Mouse (Mus musculus) embryo, embryonic 11 days (tissue): ENCODE results near the gene Gna15.

Experiments
- DNase-seq: peaks from one replicate; pipeline ENCODE4 v3.0.0-alpha.2; 2015

The Gna15 gene

GRCm38 (mm10) chr10:81466066-81466465, 58.0 kb downstream of the Gna15 start:
- DNase-seq = no peak

- no peak for DNase-seq
Measured at GRCm38 (mm10) chr10:81465265-81465645, 58.8 kb downstream of the Gna15 start.

- peak; percentile 83 for DNase-seq
Measured at GRCm38 (mm10) chr10:81464405-81465264, 59.4 kb downstream of the Gna15 start.

DNA sequence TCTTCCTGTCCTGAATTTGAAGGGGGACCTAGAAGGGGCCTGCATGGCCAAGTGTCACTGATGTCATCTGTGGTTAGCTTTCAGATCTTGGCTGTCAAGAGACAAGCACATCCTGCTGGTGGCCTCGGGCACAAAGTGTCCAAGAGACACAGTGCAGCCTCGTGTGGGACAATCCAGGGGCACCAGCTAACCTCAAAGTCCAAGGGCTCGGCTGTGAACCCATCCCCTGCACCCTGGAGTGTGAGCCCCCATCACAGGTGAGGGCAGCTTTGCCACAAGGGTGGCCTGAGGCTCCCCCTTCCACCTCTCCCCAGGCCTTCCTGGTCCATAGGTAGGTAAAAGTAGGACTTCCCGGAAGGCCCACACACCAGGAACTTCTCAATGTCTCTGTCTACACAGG, 60.5 kb downstream of the Gna15 start:
- DNase-seq = no peak

GRCm38 (mm10) chr10:81462917-81463316, 61.1 kb downstream of the Gna15 start:
- no peak for DNase-seq

DNA sequence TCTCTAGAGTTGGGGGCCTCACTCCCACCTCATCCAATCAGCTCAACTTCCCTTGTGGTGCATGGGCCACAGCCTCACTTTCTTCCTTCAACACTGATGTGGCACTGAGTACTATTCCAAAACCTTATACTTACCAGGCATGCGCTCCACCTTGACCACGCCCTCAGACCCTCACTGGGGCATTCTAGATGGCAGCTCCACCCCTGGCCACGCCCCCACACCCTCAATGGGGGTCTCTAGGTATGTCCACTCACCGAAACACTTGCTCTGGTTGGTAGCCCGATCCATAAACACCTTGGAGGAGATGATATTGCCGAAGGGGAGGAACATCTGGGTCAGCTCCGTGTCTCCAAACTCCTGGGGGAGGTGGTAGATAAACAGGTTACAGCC, 61.6 kb downstream of the Gna15 start:
- no peak for DNase-seq

GRCm38 (mm10) chr10:81461673-81462414, 62.2 kb downstream of the Gna15 start:
- no peak for DNase-seq

DNA sequence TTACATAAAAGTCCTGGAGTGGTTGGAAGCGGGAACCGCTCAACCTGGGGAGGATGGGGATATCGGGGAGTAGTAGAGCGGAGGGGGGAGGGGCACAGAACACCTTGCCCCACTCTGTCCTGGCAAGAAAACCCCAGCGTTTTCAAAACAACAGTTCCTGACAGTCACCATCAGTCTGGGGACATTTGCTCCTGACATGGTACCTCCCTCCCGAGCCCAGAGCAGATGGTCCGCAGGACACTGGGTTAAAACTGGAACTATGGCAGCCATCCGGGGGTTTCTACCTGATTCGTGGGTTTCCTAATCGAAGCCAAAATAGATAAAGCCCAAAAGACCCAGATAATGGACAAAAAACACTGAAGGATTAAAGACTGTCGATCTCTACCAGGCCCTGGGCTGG, 63.1 kb downstream of the Gna15 start:
- no peak for DNase-seq

GRCm38 (mm10) chr10:81460471-81460870, 63.6 kb downstream of the Gna15 start:
- DNase-seq = no peak

GRCm38 (mm10) chr10:81459399-81459798, 64.6 kb downstream of the Gna15 start:
- no peak for DNase-seq

DNA sequence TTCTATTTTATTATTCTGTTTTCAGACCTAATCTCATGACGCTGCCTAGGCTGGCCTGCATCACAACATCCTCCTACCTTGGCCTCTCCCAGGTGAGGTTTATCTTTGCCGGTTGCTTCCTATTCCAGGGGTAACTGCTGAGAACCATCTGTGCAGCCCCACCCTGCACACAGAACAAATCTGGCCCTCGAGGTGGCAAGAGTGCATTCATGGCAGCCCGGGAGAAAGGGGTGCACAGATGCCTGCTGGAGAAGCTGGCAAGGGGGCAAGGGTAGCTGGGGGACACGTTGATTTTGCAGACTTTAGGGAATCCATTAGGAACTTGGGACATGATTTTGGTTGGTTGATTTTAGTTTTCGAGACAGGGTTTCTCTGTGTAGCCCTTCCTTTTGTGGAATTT, 65.8 kb downstream of the Gna15 start:
- DNase-seq = no peak

GRCm38 (mm10) chr10:81457624-81458023, 66.4 kb downstream of the Gna15 start:
- no peak for DNase-seq

DNA sequence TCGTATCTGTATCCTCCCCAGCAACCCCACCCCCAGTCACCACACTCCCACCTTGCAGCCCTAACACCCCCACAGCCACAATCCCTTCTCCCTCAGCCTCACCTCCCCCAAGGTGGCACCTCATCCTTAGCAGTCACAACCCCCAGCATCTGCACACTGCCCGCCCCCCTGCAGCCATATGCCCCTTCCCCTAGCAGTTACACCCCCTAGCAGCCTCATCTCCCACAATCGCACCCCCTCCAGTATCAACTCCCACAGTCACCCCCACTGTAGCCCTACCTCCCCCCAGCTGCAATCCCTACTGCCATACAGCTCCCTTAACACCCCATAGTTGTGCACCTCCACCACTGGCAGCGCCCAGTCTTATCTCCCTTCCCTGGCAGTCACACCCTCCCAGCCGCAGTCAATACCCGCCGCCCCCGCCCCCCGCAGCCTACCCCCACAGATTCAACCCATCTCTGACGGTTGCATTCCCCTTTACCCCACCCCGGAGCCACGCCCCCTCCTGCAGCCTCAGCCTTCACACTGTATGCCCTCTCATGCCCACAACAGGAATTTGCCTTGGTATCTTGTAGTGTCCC, 67.0 kb downstream of the Gna15 start:
- DNase-seq = no peak

DNA sequence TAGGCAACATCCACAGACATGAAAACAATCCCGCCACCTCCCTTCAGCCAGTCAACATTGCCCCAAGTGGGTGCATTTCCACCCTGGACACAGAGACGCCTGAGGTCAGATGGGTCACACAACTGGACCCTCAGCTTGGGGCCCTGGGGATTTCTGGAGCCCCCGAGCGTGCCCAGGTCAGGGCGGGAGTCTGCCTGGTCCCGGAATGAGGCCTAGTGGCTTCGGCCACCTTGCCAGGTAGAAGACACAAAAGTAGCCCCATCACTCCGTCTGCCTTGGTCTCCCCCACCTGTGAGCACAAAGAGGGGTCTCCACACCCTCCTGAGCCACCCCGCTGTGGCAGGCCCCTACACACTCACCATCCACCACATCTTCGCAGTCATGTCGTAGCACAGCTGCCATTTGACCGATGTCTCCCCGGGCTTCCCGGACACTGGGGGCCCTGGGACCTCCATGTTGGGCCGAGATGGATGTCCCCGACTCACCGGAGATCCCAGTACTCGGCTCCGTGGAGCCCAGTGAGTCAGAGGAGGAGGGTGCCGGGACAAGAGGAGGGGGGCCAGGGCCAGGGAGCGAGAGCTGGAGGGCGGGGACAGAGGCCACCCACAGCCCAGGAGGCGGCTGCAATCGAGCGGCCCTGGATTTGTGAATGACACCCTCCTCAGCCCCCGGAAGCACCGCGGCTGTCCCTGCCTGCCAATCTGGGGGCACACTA, 68.7 kb downstream of the Gna15 start, which contains the start of gene Nfic:
TSS of gene Nfic (minus strand) at position 455 of the 715 bp plus-strand sequence.
- DNase-seq = no peak

GRCm38 (mm10) chr10:81454106-81454505, 69.9 kb downstream of the Gna15 start:
- no peak for DNase-seq

- DNase-seq = no peak
Measured at GRCm38 (mm10) chr10:81452947-81453288, 71.1 kb downstream of the Gna15 start.
